Mouse (Mus musculus) gastrocnemius, postnatal 36 days (tissue): ENCODE data around the gene Slc19a3. TPM values are rescaled to one million over a fixed set of nuclear protein-coding genes. Genes with fewer than 3 reads are reported as not detected.

Experiments used
- DNase-seq, 2 experiments: peaks; one replicate each; pipeline ENCODE4 v3.0.0; 2022
- intact Hi-C: fragments of 180-260 bp; cut with DNase I; formaldehyde crosslinking; loops from one replicate; pipeline ENCODE4 v1.15.1; 2025
- long read RNA-seq, 2 experiments: library from polyadenylated mRNA; stranded (forward); transcript quantifications; one replicate each; pipeline ENCODE4 v2.0.0; 2021
- total RNA-seq, 2 experiments: library from RNA; stranded (reverse); gene quantifications; 2 replicates each; pipeline ENCODE4 v1.2.3; 2021

Gene Slc19a3
- total RNA-seq: not detected
- long read RNA-seq, experiment 1: 0 reads
- long read RNA-seq, experiment 2: 0 reads

DNA sequence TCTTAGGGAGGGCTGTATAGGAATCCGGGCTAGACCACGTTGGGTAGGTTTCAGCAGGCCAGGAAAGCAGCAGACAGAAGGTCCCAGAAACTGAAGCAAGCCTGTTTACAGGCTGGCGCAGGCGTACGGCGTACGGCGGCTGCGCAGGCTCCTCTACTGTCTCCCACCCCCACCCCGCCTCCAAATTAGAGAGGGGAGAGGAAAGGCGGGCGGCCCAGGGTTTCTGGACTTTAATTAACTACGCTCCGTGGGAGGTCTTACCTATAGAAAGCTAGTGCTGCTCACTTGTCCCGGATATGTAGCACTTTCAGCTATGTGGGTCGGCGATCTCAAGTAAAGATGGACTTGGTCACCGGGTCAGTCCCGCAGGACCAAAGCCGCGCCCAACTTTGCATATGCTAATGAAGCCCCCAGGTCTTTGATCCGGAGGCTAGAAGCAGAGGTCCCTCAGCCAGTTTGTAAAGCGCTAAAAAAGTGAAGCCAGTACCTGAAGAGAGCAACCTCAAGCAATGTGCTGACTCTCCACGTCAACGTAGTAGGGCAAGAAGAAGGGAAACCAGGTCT lies at the start of gene Slc19a3:
Gene Slc19a3, minus strand, starts transcription at position 340 of the 564 bp plus-strand sequence.
- intact Hi-C loops: no loop called here
- no peak for DNase-seq

DNA sequence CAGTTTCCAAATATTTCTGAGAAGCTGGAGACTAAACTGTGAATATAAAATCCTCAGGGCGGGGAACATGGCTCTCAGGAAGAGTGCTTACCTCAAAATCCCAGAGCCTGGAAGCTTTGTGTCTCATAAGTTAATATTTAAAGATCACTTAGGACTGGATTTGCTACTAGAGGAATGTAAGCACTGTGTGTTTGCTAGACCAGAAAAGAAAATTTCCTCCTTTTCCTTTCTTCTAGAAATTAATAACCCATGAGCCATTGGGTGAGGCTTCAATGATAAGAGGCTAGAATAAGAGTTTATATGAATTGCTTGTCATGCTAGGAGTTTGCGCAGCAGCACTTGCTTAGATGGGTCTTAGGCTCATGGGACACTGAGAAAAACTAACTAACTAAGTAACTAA lies 46.5 kb upstream of the Slc19a3 start:
- no peak for DNase-seq
- intact Hi-C loops: no loop called here

DNA sequence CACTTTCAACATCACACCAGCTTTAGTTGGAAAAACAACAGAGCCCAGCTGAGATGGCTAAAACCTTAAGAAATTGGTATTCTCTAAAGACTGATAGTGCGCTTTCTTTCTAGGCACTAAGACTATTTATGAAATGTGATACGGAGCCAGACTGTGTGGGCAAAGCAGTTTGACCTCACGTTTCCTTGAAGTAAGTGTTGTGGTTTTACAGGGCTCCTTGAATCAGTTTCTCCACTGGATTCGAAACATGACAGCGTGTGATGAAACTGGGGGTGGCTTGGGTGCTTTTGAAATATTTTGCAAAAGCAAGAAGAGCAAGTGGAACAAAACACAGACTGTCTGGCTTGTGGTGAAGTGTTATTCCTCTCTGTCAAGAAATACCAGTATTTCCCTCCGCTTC lies 38.8 kb upstream of the Slc19a3 start:
- intact Hi-C loops: loop anchor here (10.0 kb wide), 1 partner anchor 292 kb away; no protein-coding TSS in a partner anchor
- DNase-seq: no peak

DNA sequence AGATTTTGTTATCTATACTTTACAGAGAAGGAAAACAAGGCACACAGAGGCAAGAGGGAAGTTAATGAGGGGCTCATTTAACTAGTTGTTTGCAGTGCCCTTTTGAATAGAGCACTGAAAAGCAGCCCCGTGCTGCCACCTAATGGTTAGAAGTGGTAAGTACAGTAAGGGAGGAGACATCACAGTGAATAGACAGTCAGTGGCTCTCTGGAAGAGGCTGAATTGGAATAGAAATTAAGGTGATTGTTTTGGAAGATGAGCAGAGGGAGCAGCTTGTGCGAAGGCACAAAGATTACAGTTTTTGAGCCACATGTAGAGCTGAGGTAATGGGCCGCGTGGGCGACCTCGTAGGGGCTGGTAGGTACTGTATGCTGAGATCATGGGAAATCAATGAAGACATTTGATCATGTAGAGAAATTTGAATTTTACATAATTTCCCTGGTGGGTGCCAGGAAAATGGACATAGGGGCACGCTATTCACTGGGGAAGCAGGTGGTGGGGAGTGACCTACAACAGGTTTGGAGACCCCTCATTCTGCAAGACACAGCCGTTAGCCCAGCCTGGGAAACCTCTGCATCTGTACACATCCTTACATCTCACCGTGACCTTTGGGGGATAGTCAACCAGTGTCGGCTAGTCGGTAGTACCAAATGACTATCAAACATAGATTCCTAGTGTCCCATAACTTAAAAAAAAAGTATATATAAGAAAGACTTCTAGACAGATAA lies 38.1 kb upstream of the Slc19a3 start:
- no peak for DNase-seq
- intact Hi-C loops: loop anchor here (10.0 kb wide), 1 partner anchor 292 kb away; no protein-coding TSS in a partner anchor

DNA sequence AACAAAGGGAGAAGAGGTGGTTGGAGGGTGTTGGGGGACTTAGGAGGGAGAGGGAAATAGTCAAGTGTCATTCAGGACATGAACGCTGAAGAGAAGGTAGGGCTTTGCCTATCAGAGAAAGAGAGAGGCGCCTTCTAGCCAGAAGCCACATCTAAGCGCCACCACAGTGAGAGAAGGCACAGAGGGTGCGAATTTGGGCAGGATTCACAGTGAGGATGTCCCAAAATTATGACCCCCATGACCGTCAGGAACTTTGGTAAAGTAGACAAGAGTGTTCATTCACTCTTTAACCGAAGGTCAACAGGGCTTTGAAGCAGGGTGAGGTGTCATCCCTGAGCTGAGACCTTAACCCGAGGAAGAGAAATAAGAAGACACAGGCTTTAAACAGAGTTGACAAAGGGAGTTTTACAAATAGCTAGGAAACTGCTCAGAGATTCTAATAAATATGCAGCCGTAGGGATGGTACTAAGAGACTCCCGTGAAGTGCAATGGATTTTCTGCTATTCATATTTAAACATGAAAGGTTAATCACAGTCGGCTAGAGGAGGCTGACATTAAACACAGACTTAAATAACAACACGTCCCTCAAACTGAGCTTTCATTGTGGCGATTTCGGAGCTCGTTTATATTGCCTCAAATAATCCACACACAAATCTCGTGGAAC lies 37.4 kb upstream of the Slc19a3 start:
- intact Hi-C loops: loop anchor here (10.0 kb wide), 1 partner anchor 291 kb away; no protein-coding TSS in a partner anchor
- DNase-seq: no peak

DNA sequence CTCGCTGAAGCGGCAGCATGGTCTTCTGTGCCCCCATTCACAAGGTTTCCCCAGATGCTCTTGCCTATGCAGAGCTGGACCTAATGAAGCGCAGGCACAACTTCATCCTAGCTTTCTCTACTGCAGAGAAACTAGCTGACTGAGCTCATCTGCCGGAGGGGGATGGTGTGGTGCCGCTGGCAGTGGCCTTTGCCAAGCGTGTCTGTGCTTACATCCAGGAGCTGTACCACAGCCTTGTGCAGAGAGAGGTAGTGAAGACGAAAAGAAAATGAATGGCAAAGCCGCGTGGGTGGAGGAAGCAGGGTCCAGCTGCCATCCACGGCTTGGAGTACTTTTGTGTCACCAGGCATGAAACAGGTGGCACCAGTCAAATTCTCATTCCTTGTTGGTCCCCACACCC lies 29.0 kb upstream of the Slc19a3 start:
- intact Hi-C loops: no loop called here

DNA sequence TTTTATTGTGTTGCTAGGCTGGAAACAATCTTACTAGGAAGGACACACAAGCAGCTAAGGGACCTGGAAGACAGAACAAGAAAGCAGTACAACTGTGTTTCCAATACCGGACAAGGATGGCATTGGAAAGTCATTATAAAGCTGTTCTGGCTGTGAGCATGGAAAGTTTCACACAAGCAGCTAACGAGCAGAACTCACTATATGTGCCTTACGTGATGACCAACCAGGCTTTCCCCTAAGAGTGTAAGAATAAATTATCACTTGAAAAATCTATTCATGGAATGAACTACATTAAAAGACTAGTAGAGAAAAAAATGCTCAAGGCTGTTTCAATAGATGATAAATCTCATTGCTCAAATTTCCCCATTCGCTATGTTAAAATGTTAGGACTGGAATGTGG lies 28.3 kb upstream of the Slc19a3 start:
- DNase-seq: no peak
- intact Hi-C loops: no loop called here

More for the DNA sequence above, 29.0 kb upstream of the Slc19a3 start:
- DNase-seq: no peak

DNA sequence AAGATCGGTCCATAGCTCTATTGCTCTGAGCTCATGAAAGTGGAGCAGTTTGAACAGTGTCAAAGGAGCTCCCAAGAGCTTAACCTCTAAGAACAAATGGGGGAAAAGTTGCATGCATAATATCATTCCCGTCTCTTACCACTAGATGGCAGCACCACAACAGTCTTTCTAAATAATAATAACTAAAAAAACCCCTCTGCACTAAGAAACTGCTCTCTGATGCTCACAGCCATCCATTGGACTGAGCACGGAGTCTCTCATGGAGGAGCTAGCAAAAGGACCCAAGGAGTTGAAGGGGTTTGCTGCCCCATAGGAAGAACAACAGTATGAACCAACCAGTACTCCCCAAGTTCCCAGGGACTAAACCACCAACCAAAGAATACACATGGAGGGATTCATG lies 26.6 kb upstream of the Slc19a3 start:
- intact Hi-C loops: no loop called here
- DNase-seq: no peak

DNA sequence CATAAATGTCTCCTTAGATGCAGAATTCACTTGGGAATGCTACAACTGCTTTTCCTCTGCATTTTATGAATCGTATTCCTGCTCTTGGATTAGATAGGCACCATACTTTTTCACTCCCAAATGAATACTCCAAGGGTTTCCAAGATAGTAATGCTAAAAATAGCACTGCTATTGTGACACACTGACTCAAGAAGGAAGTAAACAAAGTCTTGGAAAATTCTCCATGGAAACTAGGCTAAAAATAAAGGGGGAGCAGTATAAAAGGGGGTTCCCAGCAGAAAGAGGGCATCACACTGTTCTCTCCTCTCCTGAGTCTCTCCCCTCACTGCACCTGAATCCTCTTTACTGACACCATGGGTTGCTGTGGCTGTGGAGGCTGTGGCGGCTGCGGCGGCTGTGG lies 22.4 kb upstream of the Slc19a3 start, which contains the start of gene Krtap28-13:
Gene Krtap28-13, plus strand, starts transcription at position 288 of the 400 bp plus-strand sequence.
- intact Hi-C loops: no loop called here
- DNase-seq: no peak

DNA sequence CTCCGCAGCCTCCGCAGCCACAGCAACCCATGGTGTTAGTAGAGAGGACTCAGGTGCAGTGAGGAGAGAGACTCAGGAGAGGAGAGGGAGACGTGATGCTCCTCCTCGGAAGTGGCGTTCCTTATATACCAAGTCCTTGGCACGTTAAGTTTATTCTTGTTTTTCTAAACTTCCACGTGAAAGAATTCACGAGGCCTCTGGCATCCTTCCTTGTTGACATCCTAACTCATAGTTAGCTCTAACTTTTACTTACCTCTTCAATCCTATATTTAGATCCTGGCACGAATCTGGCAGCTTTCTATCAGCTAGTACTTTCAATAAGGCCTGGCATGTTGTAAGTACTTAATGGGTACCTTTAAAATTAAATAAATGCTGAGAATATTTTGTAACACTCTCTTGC lies 21.0 kb upstream of the Slc19a3 start, which contains the start of gene A030005K14Rik:
Gene A030005K14Rik, minus strand, starts transcription at position 101 of the 400 bp plus-strand sequence.
- no peak for DNase-seq
- intact Hi-C loops: no loop called here

DNA sequence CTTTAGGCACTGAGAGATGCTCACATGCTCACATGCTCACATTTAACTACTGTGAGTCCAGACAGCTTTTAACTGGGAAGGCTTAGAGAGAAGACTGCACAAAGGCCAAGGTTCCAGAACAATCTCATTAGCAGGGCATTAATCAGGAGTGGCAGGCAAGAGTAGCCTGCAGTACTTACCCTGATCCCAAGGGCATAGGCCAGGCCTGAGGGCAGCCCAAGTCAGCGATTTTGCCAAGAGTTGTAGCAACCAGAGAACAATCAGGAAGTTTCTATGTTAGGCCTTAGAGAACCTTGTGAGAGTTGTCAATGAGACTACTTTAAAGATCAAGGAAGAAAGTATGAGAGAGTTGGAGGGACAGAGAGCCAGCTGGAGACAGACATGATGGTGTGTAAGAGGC lies 20.2 kb upstream of the Slc19a3 start:
- intact Hi-C loops: no loop called here
- DNase-seq: no peak

DNA sequence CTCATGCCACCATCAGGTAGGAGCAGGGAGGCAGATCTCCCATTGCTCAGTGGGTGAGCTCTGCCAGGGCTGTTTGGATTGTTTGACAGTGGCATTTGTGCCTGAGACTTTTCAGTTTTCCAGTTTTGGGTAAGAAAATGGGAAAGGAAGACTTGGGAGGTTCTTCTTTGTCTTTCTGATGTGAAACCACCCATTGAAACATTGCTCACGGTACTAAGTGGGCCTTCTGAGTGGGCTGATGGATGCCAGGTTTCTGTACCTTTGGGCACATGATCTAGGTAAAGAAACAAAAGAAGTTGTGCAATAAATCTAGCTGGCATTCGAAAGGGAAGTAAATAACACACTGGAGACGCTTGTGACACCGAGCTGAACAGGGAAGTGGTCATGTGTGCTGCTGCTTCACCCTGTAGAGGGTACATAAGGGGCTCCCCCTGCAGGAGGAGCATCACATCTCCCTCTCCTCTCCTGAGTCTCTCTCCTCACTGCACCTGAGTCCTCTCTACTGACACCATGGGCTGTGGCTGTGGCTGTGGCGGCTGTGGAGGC lies 6.7 kb upstream of the Slc19a3 start, which contains the start of gene Gm47969:
Gene Gm47969, plus strand, starts transcription at position 51 of the 546 bp plus-strand sequence.
- no peak for DNase-seq
- intact Hi-C loops: no loop called here

DNA sequence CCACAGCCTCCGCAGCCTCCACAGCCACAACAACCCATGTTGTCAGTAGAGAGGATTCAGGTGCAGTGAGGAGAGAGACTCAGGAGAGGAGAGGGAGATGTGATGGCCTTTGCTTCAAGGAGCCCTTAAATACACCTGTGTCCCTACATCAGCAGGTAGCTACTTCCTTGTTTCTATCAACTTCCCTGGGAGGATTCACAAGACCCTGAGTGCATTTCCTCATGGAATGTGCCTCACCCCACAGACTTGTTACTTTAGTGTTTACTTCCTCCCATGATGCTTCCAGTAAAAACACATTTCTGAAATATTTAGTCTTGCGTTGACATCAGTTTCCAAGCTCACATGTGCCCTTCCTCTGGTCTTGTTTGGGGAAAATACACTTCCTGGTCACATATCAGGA lies 4.1 kb upstream of the Slc19a3 start, which contains the start of gene Krtap28-10:
Gene Krtap28-10, minus strand, starts transcription at position 101 of the 400 bp plus-strand sequence.
- intact Hi-C loops: no loop called here
- DNase-seq: no peak

DNA sequence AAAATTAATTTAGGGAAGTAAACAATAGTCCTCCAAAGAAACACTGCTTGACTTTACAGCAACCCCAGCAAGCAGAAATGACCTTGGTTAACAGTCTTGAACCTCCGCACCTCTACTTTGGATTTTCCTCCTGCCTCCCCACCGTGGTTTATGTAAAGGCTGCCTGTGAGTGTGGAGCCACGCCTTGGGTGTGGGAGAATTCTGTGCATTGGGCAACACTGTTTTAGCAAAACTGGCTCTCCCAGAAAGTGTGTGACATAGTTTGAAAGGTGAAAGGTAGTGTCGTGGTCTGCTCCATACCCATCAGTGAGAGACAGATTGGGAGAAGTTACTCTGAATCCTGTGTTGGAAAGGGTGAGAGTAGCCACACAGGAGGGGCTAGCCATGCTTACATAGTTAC lies 832 bp upstream of the Slc19a3 start:
- intact Hi-C loops: no loop called here
- DNase-seq: no peak

DNA sequence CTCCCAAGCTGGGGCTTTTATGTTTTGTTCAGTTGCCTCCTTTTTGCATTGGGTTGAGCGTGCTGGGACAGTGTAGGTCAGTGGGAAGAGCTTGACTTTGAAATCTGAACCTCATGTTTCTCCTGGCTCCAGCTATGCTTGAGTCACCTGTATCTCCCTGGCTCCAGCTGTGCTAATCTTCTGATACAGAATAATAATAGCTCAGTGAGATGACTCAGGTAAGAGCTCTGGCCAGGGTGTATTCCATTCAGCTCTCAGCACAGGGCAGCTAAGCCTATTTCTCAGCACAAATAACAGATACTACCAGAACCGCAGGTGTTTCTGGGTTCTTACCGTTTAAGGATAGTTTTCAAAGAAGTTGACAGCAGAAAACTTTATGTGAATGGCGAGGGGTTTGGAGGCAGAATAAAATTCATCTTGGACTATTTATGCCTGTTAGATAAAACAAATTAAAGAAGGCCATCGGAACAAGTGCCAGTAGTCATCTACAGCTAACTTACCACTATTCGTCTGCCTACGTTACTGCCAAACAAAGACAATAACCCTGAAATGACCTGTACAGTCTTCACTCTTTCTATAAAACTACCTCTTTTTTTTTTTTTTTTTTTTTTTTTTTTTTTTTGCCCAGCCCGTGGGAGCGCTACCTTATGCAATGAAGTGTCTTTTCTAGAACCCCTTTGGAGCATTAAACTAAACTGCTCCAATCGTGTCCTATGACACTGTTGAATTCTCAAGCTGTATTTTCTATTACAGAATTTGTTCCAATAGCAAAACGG lies 1.2 kb downstream of the Slc19a3 start:
- intact Hi-C loops: no loop called here

DNA sequence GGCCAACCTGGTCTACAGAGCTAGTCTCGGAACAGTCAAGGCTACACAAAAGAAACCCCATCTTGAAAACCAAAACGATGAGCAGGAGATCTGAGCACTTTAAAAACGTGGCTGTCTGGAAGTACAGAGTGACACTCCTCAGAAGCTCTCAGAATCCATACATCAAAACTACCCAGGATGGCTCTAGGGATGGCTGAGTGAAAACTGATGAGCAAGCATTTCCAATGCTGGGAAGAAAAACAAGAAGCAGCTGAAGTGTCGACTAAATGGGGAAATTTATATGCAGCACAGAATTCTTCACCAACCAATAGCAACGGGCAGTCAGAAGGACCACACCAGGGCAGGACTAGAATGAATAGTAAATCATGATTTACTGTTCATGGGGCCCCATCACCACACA lies 3.7 kb downstream of the Slc19a3 start:
- intact Hi-C loops: no loop called here
- no peak for DNase-seq

More for the DNA sequence above, 1.2 kb downstream of the Slc19a3 start:
- DNase-seq: no peak

DNA sequence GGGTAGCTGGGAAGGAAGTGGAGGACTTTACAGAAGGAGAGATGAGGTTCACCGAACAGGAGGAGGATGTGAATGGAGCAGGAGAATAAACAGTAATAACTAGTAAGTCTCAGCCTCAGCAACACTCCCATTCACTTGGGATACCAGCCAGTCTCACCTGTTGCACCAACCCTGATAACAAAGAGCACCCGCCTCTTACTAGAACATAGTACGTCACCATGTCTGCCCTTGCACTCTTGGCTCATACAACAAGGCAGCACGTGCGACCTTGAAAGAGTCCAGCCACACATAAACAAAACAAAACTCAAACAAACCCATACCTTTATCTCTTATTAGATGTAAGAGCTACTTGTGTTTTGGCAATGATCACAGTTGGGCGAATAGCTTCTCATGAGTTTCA lies 5.7 kb downstream of the Slc19a3 start:
- intact Hi-C loops: no loop called here
- DNase-seq: no peak

DNA sequence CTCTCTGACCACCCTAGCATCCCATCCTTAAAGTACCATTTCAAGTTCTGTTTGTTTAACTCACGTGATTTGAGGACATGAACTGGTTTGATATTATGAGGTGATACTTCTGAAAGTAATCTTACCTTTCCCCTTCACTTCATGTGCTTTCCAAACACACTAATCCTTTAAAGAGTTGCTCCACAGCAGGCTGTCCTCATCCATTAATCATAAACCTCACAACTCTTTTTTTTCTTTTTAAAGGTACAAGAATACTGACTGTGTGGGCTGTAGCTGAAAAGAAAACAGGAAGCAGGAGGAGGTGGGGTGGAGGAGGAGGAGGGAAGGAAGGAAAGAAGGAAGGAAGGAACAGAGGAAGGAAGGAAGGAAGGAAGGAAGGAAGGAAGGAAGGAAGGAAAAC lies 6.3 kb downstream of the Slc19a3 start:
- no peak for DNase-seq
- intact Hi-C loops: no loop called here

DNA sequence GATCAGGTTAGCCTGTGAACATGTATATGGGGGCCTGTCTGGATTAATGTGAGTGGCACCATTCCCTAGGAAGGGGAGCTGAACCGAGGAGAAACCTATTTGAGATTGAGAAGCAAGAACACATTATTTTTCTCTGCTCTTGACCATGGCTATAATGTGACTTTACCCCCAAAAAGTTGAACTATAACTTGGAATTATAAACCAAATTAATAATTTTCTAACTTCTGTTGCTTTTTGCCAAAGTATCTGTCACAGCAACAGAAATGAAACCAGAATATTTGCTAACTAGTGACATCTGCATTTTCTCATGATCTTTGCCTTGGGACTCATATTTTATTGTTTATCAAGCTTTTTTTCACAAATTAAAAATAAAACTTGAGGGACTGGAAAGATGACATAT lies 21.7 kb downstream of the Slc19a3 start:
- no peak for DNase-seq
- intact Hi-C loops: no loop called here

DNA sequence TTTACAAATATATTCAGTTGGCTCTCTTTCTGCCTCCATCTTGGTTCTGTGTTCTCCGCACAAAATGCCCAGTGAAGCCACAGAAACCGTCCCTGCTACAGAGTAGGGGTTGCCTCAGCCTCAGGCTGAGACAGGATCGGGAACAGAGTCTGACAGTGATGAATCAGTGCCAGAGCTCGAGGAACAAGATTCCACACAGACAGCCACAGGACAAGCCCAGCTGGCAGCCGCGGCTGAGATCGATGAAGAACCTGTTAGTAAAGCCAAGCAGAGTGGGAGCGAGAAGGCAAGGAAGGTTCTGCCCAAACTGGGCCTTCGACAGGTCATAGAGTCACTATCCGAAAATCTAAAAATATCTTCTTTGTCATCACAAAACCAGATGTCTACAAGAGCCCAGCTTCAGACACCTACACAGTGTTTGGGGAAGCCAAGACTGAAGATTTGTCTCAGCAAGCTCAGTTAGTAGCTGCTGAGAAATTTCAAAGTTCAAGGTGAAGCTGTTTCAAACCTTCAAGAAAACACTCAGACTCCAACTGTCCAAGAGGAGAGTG lies 22.8 kb downstream of the Slc19a3 start:
- intact Hi-C loops: no loop called here
- no peak for DNase-seq
